Mouse (Mus musculus): ENCODE results near the gene Usp31. TPM values are rescaled to one million over a fixed set of nuclear protein-coding genes. Genes with fewer than 3 reads are reported as not detected.

The Usp31 gene
- total RNA-seq, 2 experiments from 2014 or later, result 63.6 to 65.9 TPM

GRCm38 (mm10) chr7:121640998-121641762 is 65.9 kb downstream of the Usp31 start:
- peak; percentile 67 to 77 for DNase-seq (ENCODE audit: low spot score in 2 of 2)
- Histone ChIP-seq H3K27ac (no peak overlapping the region), H3K4me3 (no peak overlapping the region)
- TF ChIP-seq CTCF (conservative IDR thresholded peaks at IDR 0.05), result peak; percentile 93

- no peak for TF ChIP-seq CTCF (conservative IDR thresholded peaks at IDR 0.05)
- no peak for DNase-seq (ENCODE audit: low spot score in 2 of 2)
- H3K4me3 ChIP-seq, result no peak overlapping the region
- no peak overlapping the region for H3K27ac ChIP-seq
Observed at GRCm38 (mm10) chr7:121636732-121637131, 70.3 kb downstream of the Usp31 start.

- H3K4me3 ChIP-seq, result no peak overlapping the region
- DNase-seq (ENCODE audit: low spot score in 2 of 2), result no peak
- H3K27ac ChIP-seq, result no peak overlapping the region
- no peak for TF ChIP-seq CTCF (conservative IDR thresholded peaks at IDR 0.05)
Observed at GRCm38 (mm10) chr7:121634236-121634635, 72.8 kb downstream of the Usp31 start.

GRCm38 (mm10) chr7:121622835-121623420 is 84.1 kb downstream of the Usp31 start:
- Histone ChIP-seq H3K4me3 (no peak overlapping the region), H3K27ac (no peak overlapping the region)
- DNase-seq (ENCODE audit: low spot score in 2 of 2), result no peak
- no peak for TF ChIP-seq CTCF (conservative IDR thresholded peaks at IDR 0.05)

- no peak overlapping the region for H3K27ac ChIP-seq
- TF ChIP-seq CTCF (conservative IDR thresholded peaks at IDR 0.05), result no peak
- DNase-seq (ENCODE audit: low spot score in 2 of 2), result no peak
- no peak overlapping the region for H3K4me3 ChIP-seq
Observed at GRCm38 (mm10) chr7:121622433-121622832, 84.6 kb downstream of the Usp31 start.

- no peak for TF ChIP-seq CTCF (conservative IDR thresholded peaks at IDR 0.05)
- Histone ChIP-seq H3K27ac (no peak overlapping the region), H3K4me3 (no peak overlapping the region)
- DNase-seq (ENCODE audit: low spot score in 2 of 2), result no peak
Observed at GRCm38 (mm10) chr7:121601697-121602096, 105.4 kb downstream of the Usp31 start.

- Histone ChIP-seq H3K27ac (peak overlapping the region; percentile 68), H3K4me3 (no peak overlapping the region)
- no peak for DNase-seq (ENCODE audit: low spot score in 2 of 2)
- no peak for TF ChIP-seq CTCF (conservative IDR thresholded peaks at IDR 0.05)
Observed at GRCm38 (mm10) chr7:121596401-121596800, 110.7 kb downstream of the Usp31 start.

- Histone ChIP-seq H3K4me3 (no peak overlapping the region), H3K27ac (peak overlapping the region; percentile 79)
- peak; percentile 60 to 76 for DNase-seq (ENCODE audit: low spot score in 2 of 2)
- no peak for TF ChIP-seq CTCF (conservative IDR thresholded peaks at IDR 0.05)
Observed at GRCm38 (mm10) chr7:121595496-121595895, 111.6 kb downstream of the Usp31 start.

GRCm38 (mm10) chr7:121595085-121595484 is 112.0 kb downstream of the Usp31 start:
- Histone ChIP-seq H3K4me3 (no peak overlapping the region), H3K27ac (peak overlapping the region; percentile 79)
- DNase-seq (ENCODE audit: low spot score in 2 of 2), result no peak
- no peak for TF ChIP-seq CTCF (conservative IDR thresholded peaks at IDR 0.05)

- TF ChIP-seq CTCF (conservative IDR thresholded peaks at IDR 0.05), result no peak
- no peak for DNase-seq (ENCODE audit: low spot score in 2 of 2)
- no peak overlapping the region for H3K4me3 ChIP-seq
- H3K27ac ChIP-seq, result peak overlapping the region; percentile 79
Observed at GRCm38 (mm10) chr7:121594623-121595022, 112.4 kb downstream of the Usp31 start.

Other genes starting within 250 kb of the Usp31 start
- gene Scnn1g, start 27.2 kb upstream of the Usp31 start, total RNA-seq (2021), result under 1 TPM; 0.15 to 0.36 TPM
- not detected for gene Scnn1b, start 157.8 kb upstream of the Usp31 start, total RNA-seq (2021)

All from layer of hippocampus, adult 2 months (tissue).